Mouse (Mus musculus) limb, embryonic 13.5 days (tissue): ENCODE data around the gene Dctn5. TPM values are rescaled to one million over a fixed set of nuclear protein-coding genes. Genes with fewer than 3 reads are reported as not detected.

Source experiments
- ATAC-seq: fragments of 200-750 bp; cut with Nextera tagmentation; 2 replicates; pipeline ENCODE4 v1.8.0; 2017; ENCODE audit warnings: low read depth, moderate number of reproducible peaks, moderate TSS enrichment; ENCODE audit not compliant: low FRiP score
- H3K27ac ChIP-seq: fragments of 300-500 bp; sonication (generic); 2 replicates; pipeline ENCODE4 v1.5.1; 2015; ENCODE audit warnings: inconsistent platforms, mild to moderate bottlenecking, moderate library complexity
- H3K27me3 ChIP-seq: fragments of 300-500 bp; sonication (generic); 2 replicates; pipeline ENCODE4 v1.6.1; 2015; ENCODE audit warnings: mild to moderate bottlenecking, inconsistent platforms
- H3K36me3 ChIP-seq: fragments of 300-500 bp; sonication (generic); 2 replicates; pipeline ENCODE4 v1.6.1; 2015; ENCODE audit warnings: inconsistent platforms, mild to moderate bottlenecking, moderate library complexity
- H3K4me1 ChIP-seq: fragments of 300-500 bp; sonication (generic); 2 replicates; pipeline ENCODE4 v1.6.1; 2015; ENCODE audit warnings: inconsistent platforms
- H3K4me2 ChIP-seq: fragments of 300-500 bp; sonication (generic); replicated peaks from 2 replicates; pipeline ENCODE4 v1.6.1; 2015; ENCODE audit warnings: inconsistent platforms, mild to moderate bottlenecking, moderate library complexity
- H3K4me3 ChIP-seq: fragments of 300-500 bp; sonication (generic); 2 replicates; pipeline ENCODE4 v1.5.1; 2015; ENCODE audit warnings: moderate library complexity, mild to moderate bottlenecking, inconsistent platforms
- H3K9ac ChIP-seq: fragments of 300-500 bp; sonication (generic); 2 replicates; pipeline ENCODE4 v1.6.1; 2015; ENCODE audit warnings: mild to moderate bottlenecking, inconsistent platforms
- H3K9me3 ChIP-seq: fragments of 300-500 bp; sonication (generic); 2 replicates; pipeline ENCODE4 v1.6.1; 2016; ENCODE audit warnings: inconsistent platforms
- WGBS: fragments of 180-500 bp; shearing (Covaris S2); methylation state at CpG from one replicate; pipeline ENCODE4 v1.1.7; 2015; 5-methylcytosine and 5-hydroxymethylcytosine counted together
- polyA plus RNA-seq: library from polyadenylated mRNA; unstranded; fragments of >200 nt; fragmentation: Nextera tagmentation; extraction: Ambion mirVana; gene quantifications from 2 replicates; pipeline ENCODE4 v1.2.1, GENCODE M21; 2015

Dctn5 gene
- polyA plus RNA-seq, 1 experiment from 2014 or later = 125 TPM

DNA sequence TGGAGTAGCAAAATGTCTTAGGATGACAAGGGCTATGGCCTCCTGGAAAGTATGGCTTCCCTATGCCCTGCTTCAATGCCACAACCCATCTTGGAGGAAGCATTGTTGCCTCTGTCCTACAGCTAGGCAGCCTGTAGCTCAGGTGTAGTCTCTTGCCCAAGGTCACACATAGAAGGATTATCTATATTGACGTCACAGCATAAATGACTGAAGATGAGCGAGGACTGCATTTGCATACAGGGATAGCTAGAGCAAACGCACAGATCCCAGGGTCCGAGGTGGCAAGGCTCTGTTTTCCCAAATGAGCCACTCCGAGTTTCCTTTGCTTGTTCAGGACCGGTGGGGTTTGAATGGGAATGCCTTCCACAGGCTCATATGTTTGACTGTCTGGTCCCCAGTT, 37.9 kb downstream of the Dctn5 start:
- ATAC-seq = no peak
- Histone ChIP-seq H3K27me3 (no peaks in the 10 kb centered on the region), H3K36me3 (peaks cover 53% of the 10 kb centered on the region), H3K4me3 (no peak overlapping the region), H3K4me1 (no peaks in the 10 kb centered on the region), H3K4me2 (no peak overlapping the region), H3K9me3 (no peaks in the 10 kb centered on the region), H3K9ac (no peak overlapping the region), H3K27ac (no peak overlapping the region)
- WGBS = 85% methylated on average over 6 of the region's 6 CpGs

DNA sequence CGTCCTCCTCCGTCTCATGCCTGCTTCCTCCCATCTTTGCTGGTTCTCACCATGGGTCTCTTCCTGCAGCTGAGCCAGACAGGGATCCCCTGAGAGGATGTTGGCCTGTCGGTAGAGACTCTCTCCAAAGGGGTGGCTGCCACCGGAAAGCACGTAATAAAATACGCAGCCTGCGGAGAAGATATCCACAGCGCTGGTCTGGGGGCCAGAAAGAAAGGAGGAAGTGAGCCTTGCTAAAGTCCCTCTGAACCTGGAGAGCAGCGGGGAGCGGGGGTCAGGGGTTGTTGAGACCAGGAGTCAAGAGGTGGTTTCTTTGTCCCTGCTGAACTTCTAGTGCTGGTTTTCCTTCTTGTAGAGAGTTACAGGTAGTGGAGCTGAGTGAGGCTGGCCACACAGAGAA, 38.8 kb downstream of the Dctn5 start:
- H3K27ac ChIP-seq = no peak overlapping the region
- WGBS = 58% methylated on average over 10 of the region's 10 CpGs
- no peak overlapping the region for H3K4me2 ChIP-seq
- no peak for ATAC-seq
- no peaks in the 10 kb centered on the region for H3K27me3 ChIP-seq
- no peak overlapping the region for H3K9ac ChIP-seq
- H3K4me1 ChIP-seq = no peaks in the 10 kb centered on the region
- H3K4me3 ChIP-seq = no peak overlapping the region
- peaks cover 44% of the 10 kb centered on the region for H3K36me3 ChIP-seq
- no peaks in the 10 kb centered on the region for H3K9me3 ChIP-seq

DNA sequence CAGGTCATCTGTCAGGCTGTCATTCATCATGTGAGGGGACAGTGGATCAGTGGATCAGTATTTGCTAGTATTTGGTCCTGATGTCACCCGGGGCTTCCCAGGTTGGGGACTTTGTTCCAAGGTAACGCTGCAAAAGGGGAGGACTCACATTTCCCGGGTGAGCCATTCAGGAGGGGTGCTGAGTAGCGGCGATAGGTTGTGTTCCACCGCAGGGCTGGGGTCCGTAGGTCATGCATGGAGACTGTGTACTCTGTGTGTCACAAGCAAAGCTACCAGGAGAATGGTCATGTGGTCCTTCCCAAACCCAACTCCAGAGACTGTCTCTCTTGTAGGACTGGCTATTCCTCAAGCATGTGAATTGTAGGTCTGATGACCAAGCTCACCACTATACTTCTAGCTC, 47.9 kb downstream of the Dctn5 start:
- 90% methylated on average over 7 of the region's 7 CpGs for WGBS
- Histone ChIP-seq H3K27ac (no peak overlapping the region), H3K4me3 (no peak overlapping the region), H3K27me3 (no peaks in the 10 kb centered on the region), H3K36me3 (no peaks in the 10 kb centered on the region), H3K4me2 (no peak overlapping the region), H3K4me1 (peaks cover 2% of the 10 kb centered on the region), H3K9me3 (no peaks in the 10 kb centered on the region), H3K9ac (no peak overlapping the region)
- no peak for ATAC-seq

DNA sequence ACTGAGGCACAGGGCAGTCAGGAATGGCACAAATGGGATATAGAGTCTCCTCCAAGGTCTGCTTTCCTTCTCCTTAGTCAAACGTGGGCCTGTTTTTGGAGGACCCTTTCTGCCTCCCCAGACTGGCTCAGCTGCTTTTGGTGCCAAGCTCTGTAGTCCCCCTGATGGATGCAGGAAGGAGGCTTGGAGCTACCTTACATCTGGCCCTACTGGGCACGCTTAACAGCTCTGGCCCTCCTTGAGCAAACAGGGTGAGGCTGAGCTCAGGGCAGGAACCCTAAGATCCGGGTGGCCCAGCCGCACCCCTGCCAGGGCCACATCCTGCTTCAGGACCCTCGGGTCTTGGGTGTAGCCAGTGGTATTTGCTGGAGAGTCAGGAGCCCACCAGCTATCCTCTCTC, 51.7 kb downstream of the Dctn5 start:
- Histone ChIP-seq H3K36me3 (no peaks in the 10 kb centered on the region), H3K4me2 (no peak overlapping the region), H3K27me3 (no peaks in the 10 kb centered on the region), H3K4me1 (peaks cover 5% of the 10 kb centered on the region), H3K9me3 (no peaks in the 10 kb centered on the region), H3K27ac (no peak overlapping the region), H3K9ac (no peak overlapping the region), H3K4me3 (no peak overlapping the region)
- 64% methylated on average over 5 of the region's 5 CpGs for WGBS
- ATAC-seq = no peak

DNA sequence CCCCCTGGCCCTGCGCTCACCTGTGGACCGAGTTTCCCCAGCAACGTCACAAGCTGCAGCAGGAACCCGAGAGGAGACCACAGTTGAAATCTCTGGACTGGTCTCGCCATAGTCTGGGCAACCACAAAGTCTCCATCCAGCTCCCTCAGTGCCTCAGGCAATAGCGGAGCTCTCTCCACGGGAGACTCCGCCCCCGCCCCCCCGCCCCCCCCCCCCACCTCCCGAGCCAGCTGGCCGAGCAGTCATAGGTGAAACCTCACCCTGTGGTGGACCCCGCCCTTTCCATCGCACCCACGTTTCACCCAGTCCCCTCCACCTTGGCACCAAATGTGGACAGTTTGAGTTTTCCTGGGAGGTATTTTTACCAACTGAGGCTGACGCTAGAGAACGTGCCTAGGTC, 53.2 kb downstream of the Dctn5 start, which contains the start of gene Ern2:
Ern2 (minus strand) TSS at position 165 of the 400 bp plus-strand sequence.
- 21% methylated on average over 12 of the region's 17 CpGs for WGBS
- Histone ChIP-seq H3K9me3 (no peaks in the 10 kb centered on the region), H3K27ac (no peak within 1 kb of the TSS), H3K4me3 (no peak within 1 kb of the TSS), H3K27me3 (no peaks in the 10 kb centered on the region), H3K4me2 (peak within 1 kb of the TSS; percentile 48), H3K36me3 (no peaks in the 10 kb centered on the region), H3K9ac (0 out of 2 replicates have a peak within 1 kb of the TSS, but pooled peaks have one; percentile 19), H3K4me1 (peaks cover 5% of the 10 kb centered on the region)
- 0 out of 2 replicates have a peak, but pooled peaks have one; percentile 36 for ATAC-seq

DNA sequence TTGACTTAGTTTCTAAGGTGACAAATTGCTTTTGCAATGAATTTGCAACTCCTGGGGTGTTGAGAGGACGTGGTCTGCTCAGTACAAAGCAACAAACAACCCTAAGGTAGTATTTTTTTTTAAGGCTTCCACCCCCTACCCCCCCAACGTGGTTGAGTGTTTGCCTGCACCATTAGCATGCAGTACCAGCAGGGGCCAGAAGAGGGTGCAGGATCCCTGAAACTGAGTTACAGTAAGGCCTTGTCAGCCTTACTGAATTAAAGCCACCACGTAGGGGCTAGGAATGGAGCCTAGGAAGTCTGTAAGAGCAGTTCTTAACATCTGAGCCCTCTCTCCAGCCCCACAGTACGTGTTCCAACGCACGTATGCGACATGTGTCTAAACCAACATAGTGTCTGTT, 56.6 kb downstream of the Dctn5 start:
- ATAC-seq = no peak

DNA sequence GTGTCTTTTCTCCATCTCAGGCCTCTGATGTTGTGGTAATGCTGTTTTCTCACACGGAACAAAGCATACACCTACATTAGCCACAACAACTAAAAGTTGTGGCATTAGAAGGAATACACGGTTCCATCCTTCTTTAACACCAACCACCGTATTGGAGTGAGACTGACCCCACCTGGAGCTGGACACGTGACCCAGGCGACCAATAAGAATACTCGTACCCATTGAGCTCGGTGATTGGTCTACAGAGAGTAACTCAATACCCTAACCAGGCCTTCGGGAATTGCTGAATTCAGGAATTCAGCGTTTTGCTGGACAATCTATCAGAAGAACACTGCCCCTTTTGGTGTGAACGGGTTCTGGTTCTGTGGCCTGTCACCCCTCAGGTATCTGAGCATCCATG, 58.3 kb downstream of the Dctn5 start:
- H3K27me3 ChIP-seq = no peaks in the 10 kb centered on the region
- H3K4me1 ChIP-seq = no peaks in the 10 kb centered on the region
- H3K4me2 ChIP-seq = no peak overlapping the region
- ATAC-seq = no peak
- H3K36me3 ChIP-seq = no peaks in the 10 kb centered on the region
- H3K9ac ChIP-seq = no peak overlapping the region
- 60% methylated on average over 10 of the region's 10 CpGs for WGBS
- H3K9me3 ChIP-seq = no peaks in the 10 kb centered on the region
- no peak overlapping the region for H3K27ac ChIP-seq
- H3K4me3 ChIP-seq = no peak overlapping the region

More for the DNA sequence above, 56.6 kb downstream of the Dctn5 start:
- 28% methylated on average over 7 of the region's 7 CpGs for WGBS
- no peak overlapping the region for H3K9ac ChIP-seq
- no peaks in the 10 kb centered on the region for H3K9me3 ChIP-seq
- no peak overlapping the region for H3K27ac ChIP-seq
- H3K27me3 ChIP-seq = no peaks in the 10 kb centered on the region
- no peaks in the 10 kb centered on the region for H3K36me3 ChIP-seq
- no peak overlapping the region for H3K4me2 ChIP-seq
- H3K4me3 ChIP-seq = no peak overlapping the region
- peaks cover 5% of the 10 kb centered on the region for H3K4me1 ChIP-seq

DNA sequence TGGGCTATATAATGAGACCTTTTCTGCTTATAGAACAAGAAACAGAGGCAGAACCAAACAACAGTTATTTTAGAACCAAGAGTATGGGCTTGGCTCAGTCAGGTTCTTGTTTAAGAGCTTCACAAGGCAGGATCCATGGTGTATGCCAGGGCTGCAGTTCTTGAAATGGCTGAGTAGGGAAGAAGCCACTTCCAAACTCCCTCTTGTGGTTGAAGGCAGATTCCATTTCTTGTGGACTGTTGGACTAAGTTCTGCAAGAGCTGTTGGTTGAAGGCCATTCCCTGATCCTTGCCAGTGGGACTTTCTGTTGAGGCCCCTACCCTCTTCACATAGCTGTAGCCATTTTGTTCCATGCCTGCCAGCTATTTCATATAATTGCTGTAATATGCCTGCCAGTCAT, 61.1 kb downstream of the Dctn5 start:
- no peak for ATAC-seq
- no peak overlapping the region for H3K4me3 ChIP-seq
- no peaks in the 10 kb centered on the region for H3K4me1 ChIP-seq
- no peaks in the 10 kb centered on the region for H3K27me3 ChIP-seq
- no peak overlapping the region for H3K4me2 ChIP-seq
- H3K9ac ChIP-seq = no peak overlapping the region
- H3K36me3 ChIP-seq = no peaks in the 10 kb centered on the region
- H3K9me3 ChIP-seq = no peaks in the 10 kb centered on the region
- H3K27ac ChIP-seq = no peak overlapping the region

DNA sequence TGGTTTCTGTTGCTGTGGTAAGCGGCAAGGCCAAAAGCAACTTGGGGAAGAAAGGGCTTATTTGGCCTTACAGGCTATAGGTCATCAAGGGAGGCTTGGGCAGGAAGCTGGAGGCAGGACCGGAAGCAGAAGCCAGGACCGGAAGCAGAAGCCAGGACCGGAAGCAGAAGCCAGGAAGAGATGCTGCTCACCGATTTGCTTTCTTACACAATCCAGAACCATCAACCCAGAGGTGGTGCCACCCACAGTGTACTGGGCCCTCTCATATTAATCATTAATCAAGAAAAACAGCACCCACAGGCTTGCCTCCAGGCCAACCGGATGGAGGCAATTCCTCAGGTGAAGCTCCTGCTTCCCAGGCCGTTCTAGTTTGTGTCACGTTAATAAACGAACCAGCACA, 63.9 kb downstream of the Dctn5 start:
- Histone ChIP-seq H3K4me1 (no peaks in the 10 kb centered on the region), H3K9ac (no peak overlapping the region), H3K27ac (no peak overlapping the region), H3K4me3 (no peak overlapping the region), H3K36me3 (no peaks in the 10 kb centered on the region), H3K4me2 (no peak overlapping the region), H3K27me3 (no peaks in the 10 kb centered on the region), H3K9me3 (no peaks in the 10 kb centered on the region)
- ATAC-seq = no peak
- 85% methylated on average over 9 of the region's 9 CpGs for WGBS

DNA sequence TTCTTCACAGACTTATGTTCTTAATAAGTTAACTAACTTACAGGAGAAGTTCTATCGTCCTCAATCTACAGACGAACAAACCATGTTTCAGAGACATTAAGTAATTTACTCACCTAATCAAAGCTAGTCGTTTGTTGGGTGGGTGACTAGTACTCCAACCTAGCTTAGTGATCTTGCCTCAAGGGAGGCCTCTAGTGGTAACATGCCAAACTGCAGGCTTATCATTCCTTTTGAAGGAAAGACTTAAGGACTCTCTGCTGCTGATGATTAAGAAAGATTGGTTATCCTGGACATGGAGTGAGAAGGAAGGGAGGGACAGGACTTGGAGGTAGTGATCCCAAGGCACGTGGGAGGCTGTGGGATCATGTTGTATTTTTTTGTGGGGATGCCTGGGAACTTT, 64.5 kb downstream of the Dctn5 start:
- no peak overlapping the region for H3K27ac ChIP-seq
- WGBS = 34% methylated on average over 4 of the region's 4 CpGs
- no peak overlapping the region for H3K9ac ChIP-seq
- ATAC-seq = no peak
- H3K36me3 ChIP-seq = no peaks in the 10 kb centered on the region
- H3K9me3 ChIP-seq = no peaks in the 10 kb centered on the region
- no peaks in the 10 kb centered on the region for H3K4me1 ChIP-seq
- no peaks in the 10 kb centered on the region for H3K27me3 ChIP-seq
- no peak overlapping the region for H3K4me2 ChIP-seq
- H3K4me3 ChIP-seq = no peak overlapping the region

Other genes with a start within 250 kb of the Dctn5 start
- gene Cog7, start 151.3 kb upstream of the Dctn5 start, polyA plus RNA-seq = 22.2 and 23.6 TPM in 2 replicates
- 123 and 127 TPM in 2 replicates for gene Gga2, start 111.8 kb upstream of the Dctn5 start, polyA plus RNA-seq
- gene Ubfd1, start 65.9 kb upstream of the Dctn5 start, polyA plus RNA-seq = 71.3 and 76.5 TPM in 2 replicates
- 15.4 and 16.2 TPM in 2 replicates for gene Ears2, start 65.8 kb upstream of the Dctn5 start, polyA plus RNA-seq
- gene Ndufab1, start 31.2 kb upstream of the Dctn5 start, polyA plus RNA-seq = 651 and 677 TPM in 2 replicates
- gene Palb2, start 56 bp upstream of the Dctn5 start, polyA plus RNA-seq = 14.3 and 16.1 TPM in 2 replicates
- 113 and 120 TPM in 2 replicates for gene Plk1, start 26.4 kb downstream of the Dctn5 start, polyA plus RNA-seq
- gene Ern2, start 53.2 kb downstream of the Dctn5 start, polyA plus RNA-seq = 0.05 and 0.13 TPM in 2 replicates
- gene Chp2, start 86.5 kb downstream of the Dctn5 start, polyA plus RNA-seq = 0.22 TPM in 1 of 2 replicates, not detected in the other
- gene Prkcb, start 155.7 kb downstream of the Dctn5 start, polyA plus RNA-seq = 5.5 and 5.9 TPM in 2 replicates